Comparison of ENCODE assay signal across 9 mouse cellular contexts in the genomic region with DNA sequence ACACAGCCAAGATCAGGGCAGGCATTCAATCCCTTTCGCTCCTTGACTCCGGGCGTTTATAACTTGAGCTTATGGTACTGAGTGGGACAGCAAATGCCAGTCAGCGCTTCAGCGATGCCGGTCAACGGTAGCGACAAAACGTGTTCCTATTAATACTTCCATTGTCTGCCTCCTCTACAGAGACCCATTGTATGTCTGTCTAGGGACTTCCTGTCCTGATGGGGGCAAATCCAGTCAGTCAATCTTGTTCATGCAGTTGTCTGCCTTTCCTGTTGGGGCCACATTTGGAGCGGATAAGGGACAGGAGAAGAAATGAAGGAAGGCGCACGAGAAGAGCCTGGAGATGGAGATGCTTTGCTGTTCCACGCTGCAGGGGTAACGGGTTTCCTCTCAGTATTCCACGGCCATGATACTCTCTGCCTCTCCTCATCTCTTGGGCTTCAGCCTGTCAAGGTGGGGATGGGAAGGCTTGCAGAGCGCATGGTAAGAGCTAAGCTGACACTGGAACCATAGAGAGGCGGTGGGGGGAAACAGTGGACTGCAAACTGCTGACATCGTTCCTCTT. TPM values are rescaled to one million over a fixed set of nuclear protein-coding genes. Genes with fewer than 3 reads are reported as not detected.
DNase-seq lines count a peak whose midpoint lies in the region; ATAC-seq lines count a peak whose summit lies in the region.
"Had no signal": no experiment of that assay in that cellular context is flagged by ENCODE, and none has a peak within 500 bp of the region (broad histone marks: within the 10 kb centered on the region; RNA-seq: fewer than 3 reads in every experiment).

No protein-coding gene starts in this region.

- H3K27ac ChIP-seq in heart, embryonic 12.5 days (ENCODE audit: poor library complexity, severe bottlenecking), result peak overlapping the region; percentile 89
- peak overlapping the region; percentile 92 for H3K27ac ChIP-seq in embryonic facial prominence, embryonic 11.5 days (replicated peaks; ENCODE audit: low read depth, low read length)
- peak overlapping the region; percentile 97 for H3K27ac ChIP-seq in intestine, embryonic 14.5 days (ENCODE audit: low read depth)
- H3K27ac ChIP-seq in midbrain, embryonic 15.5 days, result 0 out of 2 replicates have a peak overlapping the region, but pooled peaks have one; percentile 41

- peak overlapping the region; percentile 67 for H3K9ac ChIP-seq in heart, embryonic 12.5 days
- peak overlapping the region; percentile 56 for H3K9ac ChIP-seq in embryonic facial prominence, embryonic 11.5 days (replicated peaks; ENCODE audit: low read length)
- H3K9ac ChIP-seq in intestine, embryonic 14.5 days (ENCODE audit: low read length), result peak overlapping the region; percentile 22
- H3K9ac ChIP-seq in midbrain, embryonic 15.5 days, result no peak overlapping the region

- 21% methylated on average over 18 of the region's 18 CpGs for WGBS in heart, embryonic 12.5 days
- WGBS in embryonic facial prominence, embryonic 11.5 days, result 17% methylated on average over 18 of the region's 18 CpGs
- WGBS in intestine, embryonic 14.5 days, result 33% methylated on average over 18 of the region's 18 CpGs
- whole genome bisulfite sequencing in midbrain, embryonic 15.5 days, result 25% methylated on average over 18 of the region's 18 CpGs

- H3K36me3 ChIP-seq in heart, embryonic 12.5 days, result no peaks in the 10 kb centered on the region
- no peaks in the 10 kb centered on the region for H3K36me3 ChIP-seq in embryonic facial prominence, embryonic 11.5 days (replicated peaks; ENCODE audit: control insufficient read depth, insufficient read depth, low read depth, low read length)
- no peaks in the 10 kb centered on the region for H3K36me3 ChIP-seq in intestine, embryonic 14.5 days (ENCODE audit: control insufficient read depth, insufficient read depth, low read length)
- H3K36me3 ChIP-seq in midbrain, embryonic 15.5 days (replicated peaks), result no peaks in the 10 kb centered on the region

- peak overlapping the region; percentile 37 for H3K4me3 ChIP-seq in heart, embryonic 12.5 days
- H3K4me3 ChIP-seq in embryonic facial prominence, embryonic 11.5 days (ENCODE audit: low read depth, low read length), result no peak overlapping the region; the same call in 1 of the 2 replicates
- H3K4me3 ChIP-seq in intestine, embryonic 14.5 days (ENCODE audit: low read depth, low read length), result no peak overlapping the region
- peak overlapping the region; percentile 22 for H3K4me3 ChIP-seq in midbrain, embryonic 15.5 days
- H3K4me3 ChIP-seq: erythroblast, embryonic 14.5 days had no signal

- intact Hi-C loops in heart, postnatal 36 days (cut with DNase I), result loop anchor here (2.0 kb wide), 1 partner anchor 16 kb away; no protein-coding TSS in a partner anchor
- intact Hi-C loops in gastrocnemius, postnatal 36 days (cut with DNase I), result no loop called here

- H3K27me3 ChIP-seq in heart, embryonic 12.5 days (replicated peaks), result no peaks in the 10 kb centered on the region
- H3K27me3 ChIP-seq in embryonic facial prominence, embryonic 11.5 days (ENCODE audit: control insufficient read depth, insufficient read depth, low read length), result no peaks in the 10 kb centered on the region
- H3K27me3 ChIP-seq in intestine, embryonic 14.5 days (replicated peaks; ENCODE audit: control insufficient read depth, insufficient read depth, low read length), result no peaks in the 10 kb centered on the region
- no peaks in the 10 kb centered on the region for H3K27me3 ChIP-seq in midbrain, embryonic 15.5 days (replicated peaks)

- no peak for DNase-seq in heart, postnatal 36 days
- DNase-seq in embryonic facial prominence, embryonic 11.5 days (ENCODE audit: low spot score), result no peak
- DNase-seq in intestine, embryonic 14.5 days (ENCODE audit: low spot score), result peak; percentile 66
- DNase-seq in thymus, adult 18-20 months, result no peak
- no peak for DNase-seq in gastrocnemius, postnatal 36 days
- DNase-seq in cerebellum, adult 9-10 months, result no peak

- H3K9me3 ChIP-seq in heart, embryonic 12.5 days (replicated peaks), result no peaks in the 10 kb centered on the region
- H3K9me3 ChIP-seq in embryonic facial prominence, embryonic 11.5 days (replicated peaks; ENCODE audit: control insufficient read depth, low read length), result no peaks in the 10 kb centered on the region
- H3K9me3 ChIP-seq in intestine, embryonic 14.5 days (ENCODE audit: control insufficient read depth, low read length), result no peaks in the 10 kb centered on the region
- no peaks in the 10 kb centered on the region for H3K9me3 ChIP-seq in midbrain, embryonic 15.5 days

- peak overlapping the region; percentile 68 for H3K4me2 ChIP-seq in heart, embryonic 12.5 days
- peak overlapping the region; percentile 40 for H3K4me2 ChIP-seq in embryonic facial prominence, embryonic 11.5 days (ENCODE audit: low read depth, low read length)
- H3K4me2 ChIP-seq in intestine, embryonic 14.5 days (ENCODE audit: low read length), result peak overlapping the region; percentile 50
- H3K4me2 ChIP-seq in midbrain, embryonic 15.5 days, result peak overlapping the region; percentile 41

- peaks cover 33% of the 10 kb centered on the region for H3K4me1 ChIP-seq in heart, embryonic 12.5 days (replicated peaks)
- peaks cover 12% of the 10 kb centered on the region for H3K4me1 ChIP-seq in embryonic facial prominence, embryonic 11.5 days (ENCODE audit: control insufficient read depth, insufficient read depth, low read length)
- peaks cover 34% of the 10 kb centered on the region for H3K4me1 ChIP-seq in intestine, embryonic 14.5 days (replicated peaks; ENCODE audit: control insufficient read depth, insufficient read depth, low read length)
- peaks cover 16% of the 10 kb centered on the region for H3K4me1 ChIP-seq in midbrain, embryonic 15.5 days

- ATAC-seq in heart, embryonic 12.5 days (ENCODE audit: insufficient number of reproducible peaks, low FRiP score), result peak; percentile 26
- ATAC-seq in embryonic facial prominence, embryonic 11.5 days (replicated peaks; ENCODE audit: insufficient number of reproducible peaks, low FRiP score, low TSS enrichment, low read depth), result no peak; the same call in 1 of the 2 replicates
- ATAC-seq in intestine, embryonic 14.5 days (replicated peaks; ENCODE audit: low FRiP score, low TSS enrichment, low read depth), result no peak
- no peak for ATAC-seq in midbrain, embryonic 15.5 days (replicated peaks)

RNA-seq across cellular contexts. Expression of a gene that starts 36.2 kb away (rescaled TPM):
- 87.6 and 97.4 TPM in 2 replicates for polyA plus RNA-seq in heart, embryonic 12.5 days (2016; fragmentation: Nextera tagmentation; extraction: Ambion mirVana)
- 100 to 1,000 TPM in 1 of 2 experiments, 10 to 100 TPM in 1; 91.7 to 107 TPM for total RNA-seq in heart, postnatal 36 days (2021)
- polyA plus RNA-seq in embryonic facial prominence, embryonic 11.5 days (2014; fragmentation: Nextera tagmentation; extraction: Ambion mirVana), result 81.9 and 85.1 TPM in 2 replicates
- 67.8 and 72.2 TPM in 2 replicates for polyA plus RNA-seq in intestine, embryonic 14.5 days (2014; fragmentation: Nextera tagmentation; extraction: Ambion mirVana)
- 181 and 185 TPM in 2 replicates for polyA plus RNA-seq in midbrain, embryonic 15.5 days (2015; fragmentation: Nextera tagmentation; extraction: Ambion mirVana)
- 10 to 100 TPM; 44.2 to 63.3 TPM for total RNA-seq in gastrocnemius, postnatal 36 days (2021)
- polyA plus RNA-seq: erythroblast, embryonic 14.5 days had no signal

RNA-seq across cellular contexts. Expression of a gene that starts 55.9 kb away (rescaled TPM):
- polyA plus RNA-seq in heart, embryonic 12.5 days (2016; fragmentation: Nextera tagmentation; extraction: Ambion mirVana), result 0.19 TPM in 1 of 2 replicates, not detected in the other
- under 1 TPM; 0.11 to 0.17 TPM for total RNA-seq in heart, postnatal 36 days (2021)
- polyA plus RNA-seq in embryonic facial prominence, embryonic 11.5 days (2014; fragmentation: Nextera tagmentation; extraction: Ambion mirVana), result not detected in 2 replicates
- polyA plus RNA-seq in intestine, embryonic 14.5 days (2014; fragmentation: Nextera tagmentation; extraction: Ambion mirVana), result 8.9 and 9.7 TPM in 2 replicates
- not detected in 2 replicates for polyA plus RNA-seq in midbrain, embryonic 15.5 days (2015; fragmentation: Nextera tagmentation; extraction: Ambion mirVana)
- under 1 TPM; 0.26 to 0.59 TPM for total RNA-seq in gastrocnemius, postnatal 36 days (2021)
- polyA plus RNA-seq: erythroblast, embryonic 14.5 days had no signal

Comparison
In these comparisons a context has a peak if more than half of its experiments do, and no peak if none do; other contexts are left out.
1. H3K27ac ChIP-seq: peak in every context shown above with its lines; median percentile 97 in intestine, embryonic 14.5 days; 92 in embryonic facial prominence, embryonic 11.5 days; 89 in heart, embryonic 12.5 days; 41 in midbrain, embryonic 15.5 days.
2. H3K4me3 ChIP-seq: peak in heart, embryonic 12.5 days (single experiment) and midbrain, embryonic 15.5 days (single experiment); none in embryonic facial prominence, embryonic 11.5 days (single experiment) and intestine, embryonic 14.5 days (single experiment).
3. Peak in every context shown above with its lines, with median percentiles within 50 percentile points of each other: H3K4me2 ChIP-seq.